Mouse (Mus musculus): ENCODE measurements at regions not wholly inside any gene's neighbourhood (a gene's known extent, or its start where the extent isn't known, plus 50 kb on each side); places are given as distances from the start of the nearest gene placed in this dataset.

DNA sequence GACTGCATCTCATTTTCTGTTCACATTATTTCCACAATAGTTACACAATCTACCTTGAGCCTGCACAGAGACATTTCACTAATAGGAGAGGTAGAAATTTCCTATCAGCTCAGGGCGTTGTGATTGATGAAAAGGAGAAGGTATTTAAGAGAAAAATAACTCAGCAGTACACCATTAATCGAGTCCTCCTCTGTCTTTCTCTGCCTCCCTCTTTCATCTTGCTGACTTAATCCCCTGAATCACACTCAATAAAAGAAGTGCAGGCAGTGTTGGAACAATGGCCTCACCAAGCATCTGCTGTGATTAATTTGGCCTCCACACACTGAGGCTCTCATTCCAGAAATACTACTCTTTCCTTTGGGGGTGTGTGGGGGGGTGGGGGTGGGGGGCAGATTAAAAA is 133.9 kb upstream of the Eci2 start:
- TF ChIP-seq POLR2A (IDR thresholded peaks at IDR 0.05; ENCODE audit: low read depth, low read length) (no peak), CTCF (conservative IDR thresholded peaks at IDR 0.05; ENCODE audit: insufficient read depth, insufficient read length, low read depth, low read length) (no peak)
